Mouse (Mus musculus) spleen, adult 12 weeks (tissue): ENCODE measurements around the gene Gm44.
"Not testable (repeated sequence)": the region's sequence is repeated elsewhere in the genome, so short reads cannot be mapped to it uniquely, and the experiment has no call there.

Experiments used
- DNase-seq: peaks from one replicate; pipeline ENCODE4 v3.0.0; 2022; ENCODE audit warnings: low spot score

Gm44 gene

GRCm38 (mm10) chrX:90891842-90892241 is at the start of gene Gm44:
TSS of gene Gm44 (plus strand) at chrX:90892142.
- no peak for DNase-seq

- DNase-seq: no peak
These were observed 36.0 kb downstream of the Gm44 start for GRCm38 (mm10) chrX:90927989-90928388.

- DNase-seq: not testable (repeated sequence)
These were observed 46.3 kb downstream of the Gm44 start for GRCm38 (mm10) chrX:90938211-90938610.
